Mouse (Mus musculus) right cerebral cortex, adult 18-20 months (tissue): ENCODE measurements around the gene Duox1.

Experiments used
- DNase-seq: peaks from one replicate; pipeline ENCODE4 v3.0.0; 2022; ENCODE audit warnings: mixed read lengths

Duox1 gene

GRCm38 (mm10) chr2:122356187-122356586, 40.7 kb downstream of the Duox1 start:
- DNase-seq, result no peak

- DNase-seq, result no peak
These were observed 44.8 kb downstream of the Duox1 start for GRCm38 (mm10) chr2:122360310-122360709.

- no peak for DNase-seq
These were observed 45.7 kb downstream of the Duox1 start for GRCm38 (mm10) chr2:122361181-122361580.

GRCm38 (mm10) chr2:122361868-122362621, 46.6 kb downstream of the Duox1 start:
- DNase-seq, result no peak

GRCm38 (mm10) chr2:122362622-122363523, 47.4 kb downstream of the Duox1 start:
- no peak for DNase-seq

GRCm38 (mm10) chr2:122364352-122364944, 49.0 kb downstream of the Duox1 start:
- no peak for DNase-seq

- no peak for DNase-seq
These were observed 49.9 kb downstream of the Duox1 start for GRCm38 (mm10) chr2:122365244-122365866.

GRCm38 (mm10) chr2:122366039-122366438, 50.6 kb downstream of the Duox1 start:
- no peak for DNase-seq

GRCm38 (mm10) chr2:122366706-122367105, 51.2 kb downstream of the Duox1 start:
- no peak for DNase-seq

GRCm38 (mm10) chr2:122367181-122367580, 51.7 kb downstream of the Duox1 start:
- no peak for DNase-seq

- DNase-seq, result no peak
These were observed 52.2 kb downstream of the Duox1 start for GRCm38 (mm10) chr2:122367701-122368080.

GRCm38 (mm10) chr2:122368081-122368971, 52.9 kb downstream of the Duox1 start:
- no peak for DNase-seq

- DNase-seq, result peak; percentile 92
These were observed 53.7 kb downstream of the Duox1 start, which contains the start of gene Shf for GRCm38 (mm10) chr2:122368995-122369739. Gene Shf, minus strand, starts transcription at chr2:122369162.

GRCm38 (mm10) chr2:122370101-122370750, 54.8 kb downstream of the Duox1 start:
- no peak for DNase-seq

- no peak for DNase-seq
These were observed 56.6 kb downstream of the Duox1 start for GRCm38 (mm10) chr2:122372067-122372466.

- DNase-seq, result no peak
These were observed 57.1 kb downstream of the Duox1 start for GRCm38 (mm10) chr2:122372541-122372940.

- no peak for DNase-seq
These were observed 58.5 kb downstream of the Duox1 start for GRCm38 (mm10) chr2:122374012-122374411.

- no peak for DNase-seq
These were observed 59.3 kb downstream of the Duox1 start for GRCm38 (mm10) chr2:122374666-122375331.

- DNase-seq, result peak; percentile 96
These were observed 60.0 kb downstream of the Duox1 start for GRCm38 (mm10) chr2:122375391-122375991.
